In the genomic region with DNA sequence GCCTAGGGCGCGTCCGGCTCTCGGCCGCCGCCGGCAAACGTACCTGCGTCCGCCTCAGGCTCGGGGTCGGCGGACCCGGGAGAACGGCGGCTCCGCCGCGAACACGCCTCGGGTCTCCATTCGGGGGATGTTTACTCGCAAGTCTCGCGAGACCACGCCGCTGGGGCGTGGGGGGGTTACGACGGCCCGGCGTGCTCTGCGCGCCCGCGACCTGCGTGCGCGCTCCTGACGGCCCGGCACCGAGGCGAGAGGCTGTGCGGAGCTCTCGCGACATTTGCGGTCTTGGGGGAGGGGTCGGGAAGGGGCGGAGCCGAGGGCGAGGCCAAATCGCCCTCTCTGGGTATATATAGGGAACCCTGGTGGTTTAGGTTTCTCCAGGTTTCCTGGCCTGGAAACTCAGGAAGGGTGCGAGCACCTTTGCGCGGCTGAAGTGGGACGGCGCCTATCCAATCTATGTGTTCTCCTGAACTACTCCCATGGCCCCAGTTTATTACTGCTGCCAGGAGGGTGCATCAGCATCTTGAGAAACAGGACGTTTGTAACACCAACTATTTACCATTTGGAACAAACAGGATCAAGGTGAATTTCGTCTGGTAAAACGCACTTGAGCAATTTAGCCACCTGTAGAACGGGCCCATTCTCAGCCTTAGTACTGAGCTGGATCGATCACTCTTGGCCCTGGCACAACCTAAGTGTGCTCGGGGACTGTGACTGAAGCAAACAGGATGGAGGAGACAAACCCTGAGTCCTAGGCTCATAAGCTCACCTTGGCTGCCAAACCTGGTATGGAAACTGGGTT, we compare ENCODE assay signal across 8 mouse cellular contexts. TPM values are rescaled to one million over a fixed set of nuclear protein-coding genes. Genes with fewer than 3 reads are reported as not detected.
DNase-seq lines count a peak whose midpoint lies in the region; ATAC-seq and TF ChIP-seq lines count a peak whose summit lies in the region.

Mbtps1 (minus strand) TSS at position 133 of the 799 bp plus-strand sequence.

- H3K27ac ChIP-seq in bone marrow macrophage, adult 2 months (ENCODE audit: insufficient read depth, low read depth, low read length), result peak within 1 kb of the TSS; percentile 82
- peak within 1 kb of the TSS; percentile 84 for H3K27ac ChIP-seq in embryonic fibroblast, embryonic 13.5 days (ENCODE audit: insufficient read depth, low read length)
- H3K27ac ChIP-seq in heart, embryonic 10.5 days, result peak within 1 kb of the TSS; percentile 97
- peak within 1 kb of the TSS; percentile 91 for H3K27ac ChIP-seq in kidney, embryonic 15.5 days

- H3K4me1 ChIP-seq in bone marrow macrophage, adult 2 months (ENCODE audit: control insufficient read depth, insufficient read depth, low read length), result peaks cover 15% of the 10 kb centered on the region
- no peaks in the 10 kb centered on the region for H3K4me1 ChIP-seq in embryonic fibroblast, embryonic 13.5 days (ENCODE audit: control insufficient read depth, insufficient read depth, low read length)
- H3K4me1 ChIP-seq in heart, embryonic 10.5 days, result peaks cover 30% of the 10 kb centered on the region
- peaks cover 37% of the 10 kb centered on the region for H3K4me1 ChIP-seq in kidney, embryonic 15.5 days

- peak within 1 kb of the TSS; percentile 82 for H3K4me2 ChIP-seq in kidney, embryonic 15.5 days

- ATAC-seq in kidney, embryonic 15.5 days (replicated peaks; ENCODE audit: low FRiP score), result peak; percentile 97
- peak; percentile 90 for ATAC-seq in monocyte, adult 5-6 weeks (replicated peaks; ENCODE audit: insufficient number of reproducible peaks, low FRiP score, low TSS enrichment, poor library complexity, severe bottlenecking)

- peak within 1 kb of the TSS; percentile 76 for H3K9ac ChIP-seq in kidney, embryonic 15.5 days

- WGBS in heart, embryonic 10.5 days, result 6% methylated on average over 63 of the region's 63 CpGs
- WGBS in kidney, embryonic 15.5 days, result 6% methylated on average over 63 of the region's 63 CpGs

- no peaks in the 10 kb centered on the region for H3K27me3 ChIP-seq in heart, embryonic 10.5 days (ENCODE audit: insufficient read depth, poor library complexity, severe bottlenecking)
- H3K27me3 ChIP-seq in kidney, embryonic 15.5 days, result no peaks in the 10 kb centered on the region

- H3K36me3 ChIP-seq in heart, embryonic 10.5 days, result peaks cover 26% of the 10 kb centered on the region
- H3K36me3 ChIP-seq in kidney, embryonic 15.5 days, result peaks cover 22% of the 10 kb centered on the region

- DNase-seq in A20 (ENCODE audit: low read depth, low spot score) (peak; percentile 99), liver (peak; percentile 97)
- DNase-seq in heart, embryonic 10.5 days (ENCODE audit: low spot score), result peak; percentile 97
- DNase-seq in spleen, postnatal 4 days (ENCODE audit: low spot score in 2 of 2), result peak; percentile 97 to 99

- peak within 1 kb of the TSS; percentile 75 for H3K4me3 ChIP-seq in bone marrow macrophage, adult 2 months (ENCODE audit: insufficient read depth, low read length)
- H3K4me3 ChIP-seq in embryonic fibroblast, embryonic 13.5 days (ENCODE audit: insufficient read depth, low read length), result peak within 1 kb of the TSS; percentile 97
- H3K4me3 ChIP-seq in heart, embryonic 10.5 days, result peak within 1 kb of the TSS; percentile 90
- peak within 1 kb of the TSS; percentile 76 for H3K4me3 ChIP-seq in kidney, embryonic 15.5 days (replicated peaks)

- peak; percentile 96 for TF ChIP-seq POLR2A in bone marrow macrophage, adult 2 months (IDR thresholded peaks at IDR 0.05; ENCODE audit: borderline replicate concordance, low read depth, low read length)
- peak; percentile 100 for TF ChIP-seq POLR2A in embryonic fibroblast, embryonic 13.5 days (IDR thresholded peaks at IDR 0.05; ENCODE audit: low read depth, low read length)

- TF ChIP-seq CTCF in bone marrow macrophage, adult 2 months (IDR thresholded peaks at IDR 0.05; ENCODE audit: low read depth, low read length), result no peak
- no peak for TF ChIP-seq CTCF in embryonic fibroblast, embryonic 13.5 days (IDR thresholded peaks at IDR 0.05; ENCODE audit: borderline replicate concordance, insufficient read depth, low read length)

- H3K9me3 ChIP-seq in heart, embryonic 10.5 days, result no peaks in the 10 kb centered on the region
- no peaks in the 10 kb centered on the region for H3K9me3 ChIP-seq in kidney, embryonic 15.5 days (replicated peaks)

RNA-seq across cellular contexts. Expression of gene Mbtps1, which starts in this region (rescaled TPM):
- 33.1 and 37.9 TPM in 2 replicates for polyA plus RNA-seq in bone marrow macrophage, adult 2 months (2012; ENCODE audit: insufficient read depth, insufficient read length, missing spikeins)
- 114 TPM in 2 replicates for polyA plus RNA-seq in embryonic fibroblast, embryonic 13.5 days (2011; ENCODE audit: insufficient read length, low read depth, missing spikeins)
- 86.9 and 98.4 TPM in 2 replicates for polyA plus RNA-seq in heart, embryonic 10.5 days (2016; fragmentation: Nextera tagmentation; extraction: Ambion mirVana)
- 115 and 123 TPM in 2 replicates for polyA plus RNA-seq in kidney, embryonic 15.5 days (2015; fragmentation: Nextera tagmentation; extraction: Ambion mirVana)
- 25.1 to 55.3 TPM (median 48.6 TPM) in 3 replicates for total RNA-seq in monocyte, adult 5-6 weeks (2017)

Comparison
In these comparisons a context has a peak if more than half of its experiments do, and no peak if none do; other contexts are left out.
1. Peak in every context shown above with its lines: DNase-seq, ATAC-seq, H3K4me3 ChIP-seq and H3K27ac ChIP-seq.